Mouse (Mus musculus): ENCODE data around the gene Wfdc18. TPM values are rescaled to one million over a fixed set of nuclear protein-coding genes. Genes with fewer than 3 reads are reported as not detected.
A peak's percentile ranks its signal among the peaks of the same experiment; 100 is the strongest.

The Wfdc18 gene
- polyA plus RNA-seq, 1 experiment from 2014 or later = not detected

DNA sequence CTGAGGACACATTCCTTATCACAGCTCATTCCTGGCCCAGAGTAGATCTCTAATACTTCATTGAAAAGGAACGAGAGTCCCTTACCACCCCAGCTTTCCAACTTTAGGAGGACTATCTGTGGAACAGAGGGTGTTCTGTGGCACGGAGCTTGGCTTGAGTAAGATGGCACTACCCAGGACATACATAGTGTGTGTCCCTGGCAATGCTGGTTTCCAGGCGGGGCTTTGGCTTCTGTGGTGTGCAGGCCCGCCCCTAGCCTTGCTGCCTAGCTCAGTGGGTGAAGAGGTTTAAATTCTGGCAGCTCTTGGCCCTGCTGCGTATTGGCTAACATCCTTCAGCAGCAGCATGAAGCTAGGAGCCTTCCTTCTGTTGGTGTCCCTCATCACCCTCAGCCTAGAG, 37.9 kb downstream of the Wfdc18 start, which contains the start of gene Wfdc21:
TSS of gene Wfdc21 (plus strand) at position 260 of the 400 bp plus-strand sequence.
- WGBS = 82% methylated on average over 5 of the region's 5 CpGs

DNA sequence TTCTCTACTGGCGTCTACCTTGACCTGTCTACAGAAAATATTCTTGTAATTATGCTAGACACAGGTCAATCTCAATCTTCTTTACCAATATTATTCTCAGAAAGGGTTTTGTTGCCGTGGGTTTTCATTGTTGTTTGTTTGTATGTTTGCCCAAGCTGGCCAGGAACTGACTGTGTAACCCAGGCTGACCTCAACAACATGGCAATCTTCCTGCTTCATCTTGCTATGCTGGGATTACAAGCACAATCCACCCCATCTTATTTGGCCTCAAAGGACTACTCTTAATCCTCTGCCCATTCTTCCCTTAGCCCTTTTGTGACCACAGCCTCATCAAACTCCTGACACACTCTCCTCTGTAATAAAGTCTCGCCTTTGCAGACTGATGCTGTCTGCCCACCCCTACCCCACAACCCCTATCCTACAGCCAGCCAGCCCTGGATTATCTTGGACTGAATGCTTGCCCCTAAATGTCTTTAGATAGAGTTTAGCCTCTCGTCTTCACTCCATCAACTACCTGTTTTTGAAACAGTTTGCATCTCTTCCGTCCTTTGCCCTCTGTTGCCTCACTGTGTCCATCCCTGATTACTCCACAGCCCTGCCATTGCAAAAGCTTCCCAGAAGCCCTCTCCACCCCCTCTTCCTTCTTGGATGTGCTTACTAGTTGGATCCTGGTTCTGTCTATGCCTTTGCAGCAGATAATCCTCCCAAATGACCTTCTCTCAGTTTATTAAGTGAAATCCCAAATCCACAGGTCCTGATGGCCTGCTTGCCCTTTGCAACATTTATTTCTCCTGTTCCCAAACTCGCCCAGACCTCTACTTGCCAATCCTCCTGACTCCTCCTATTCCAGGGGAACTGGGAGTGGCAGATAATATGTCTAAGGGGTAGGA, 38.8 kb downstream of the Wfdc18 start:
- Histone ChIP-seq H3K36me3 (no peaks in the 10 kb centered on the region), H3K9ac (no peak overlapping the region), H3K9me3 (no peaks in the 10 kb centered on the region), H3K4me3 (no peak overlapping the region), H3K4me1 (replicated peaks) (no peaks in the 10 kb centered on the region), H3K27ac (replicated peaks) (no peak overlapping the region), H3K27me3 (peaks cover 43% of the 10 kb centered on the region), H3K4me2 (no peak overlapping the region)
- ATAC-seq (ENCODE audit: low read depth) = no peak
- WGBS = 70% methylated on average over 6 of the region's 6 CpGs

More for the DNA sequence above, 37.9 kb downstream of the Wfdc18 start, which contains the start of gene Wfdc21:
- no peak for ATAC-seq (ENCODE audit: low read depth)
- no peak within 1 kb of the TSS for H3K4me2 ChIP-seq
- H3K27ac ChIP-seq (replicated peaks) = no peak within 1 kb of the TSS
- no peaks in the 10 kb centered on the region for H3K9me3 ChIP-seq
- H3K4me3 ChIP-seq = no peak within 1 kb of the TSS
- no peaks in the 10 kb centered on the region for H3K4me1 ChIP-seq (replicated peaks)
- H3K27me3 ChIP-seq = peaks cover 34% of the 10 kb centered on the region
- no peaks in the 10 kb centered on the region for H3K36me3 ChIP-seq
- no peak within 1 kb of the TSS for H3K9ac ChIP-seq

- WGBS = under 1% methylated on average over 47 of the region's 47 CpGs
- H3K27ac ChIP-seq (replicated peaks) = peak within 1 kb of the TSS; percentile 92
- ATAC-seq (ENCODE audit: low read depth) = peak; percentile 96
- peaks cover 22% of the 10 kb centered on the region for H3K27me3 ChIP-seq
- peak within 1 kb of the TSS; percentile 74 for H3K4me3 ChIP-seq
- H3K4me2 ChIP-seq = peak within 1 kb of the TSS; percentile 79
- peak within 1 kb of the TSS; percentile 93 for H3K9ac ChIP-seq
- H3K36me3 ChIP-seq = peaks cover 30% of the 10 kb centered on the region
- H3K9me3 ChIP-seq = no peaks in the 10 kb centered on the region
- peaks cover 24% of the 10 kb centered on the region for H3K4me1 ChIP-seq (replicated peaks)
These were observed 44.9 kb downstream of the Wfdc18 start, which contains the start of gene Heatr6 for GRCm38 (mm10) chr11:83753581-83754181. Heatr6 (plus strand) TSS chr11:83753696.

GRCm38 (mm10) chr11:83754227-83754626, 45.4 kb downstream of the Wfdc18 start:
- H3K4me3 ChIP-seq = peak overlapping the region; percentile 74
- peaks cover 24% of the 10 kb centered on the region for H3K4me1 ChIP-seq (replicated peaks)
- H3K36me3 ChIP-seq = peaks cover 36% of the 10 kb centered on the region
- peak overlapping the region; percentile 79 for H3K4me2 ChIP-seq
- H3K27ac ChIP-seq (replicated peaks) = peak overlapping the region; percentile 92
- peak overlapping the region; percentile 93 for H3K9ac ChIP-seq
- no peaks in the 10 kb centered on the region for H3K9me3 ChIP-seq
- WGBS = 11% methylated on average over 8 of the region's 8 CpGs
- peak; percentile 60 for ATAC-seq (ENCODE audit: low read depth)
- H3K27me3 ChIP-seq = peaks cover 17% of the 10 kb centered on the region

Other genes starting within 250 kb of the Wfdc18 start
- gene Mmp28, start 245.9 kb upstream of the Wfdc18 start, polyA plus RNA-seq (2015; fragmentation: Nextera tagmentation; extraction: Ambion mirVana) = 3.5 and 4.6 TPM in 2 replicates
- 10.8 and 11.8 TPM in 2 replicates for gene Taf15, start 235.9 kb upstream of the Wfdc18 start, polyA plus RNA-seq (2015; fragmentation: Nextera tagmentation; extraction: Ambion mirVana)
- gene Heatr9, start 186.8 kb upstream of the Wfdc18 start, polyA plus RNA-seq (2015; fragmentation: Nextera tagmentation; extraction: Ambion mirVana) = not detected in 2 replicates
- not detected in 2 replicates for gene Ccl5, start 178.5 kb upstream of the Wfdc18 start, polyA plus RNA-seq (2015; fragmentation: Nextera tagmentation; extraction: Ambion mirVana)
- 2.4 and 3.1 TPM in 2 replicates for gene Ccl9, start 130.4 kb upstream of the Wfdc18 start, polyA plus RNA-seq (2015; fragmentation: Nextera tagmentation; extraction: Ambion mirVana)
- gene Ccl6, start 115.9 kb upstream of the Wfdc18 start, polyA plus RNA-seq (2015; fragmentation: Nextera tagmentation; extraction: Ambion mirVana) = 2.7 and 3.5 TPM in 2 replicates
- not detected in 2 replicates for gene Rpl9-ps1, start 63.4 kb upstream of the Wfdc18 start, polyA plus RNA-seq (2015; fragmentation: Nextera tagmentation; extraction: Ambion mirVana)
- 2.0 and 3.0 TPM in 2 replicates for gene Ccl3, start 59.7 kb upstream of the Wfdc18 start, polyA plus RNA-seq (2015; fragmentation: Nextera tagmentation; extraction: Ambion mirVana)
- gene Ccl4, start 46.4 kb upstream of the Wfdc18 start, polyA plus RNA-seq (2015; fragmentation: Nextera tagmentation; extraction: Ambion mirVana) = 0.65 and 1.9 TPM in 2 replicates
- gene Wfdc17, start 5.0 kb upstream of the Wfdc18 start, polyA plus RNA-seq (2015; fragmentation: Nextera tagmentation; extraction: Ambion mirVana) = not detected in 2 replicates
- not detected in 2 replicates for gene Wfdc21, start 37.9 kb downstream of the Wfdc18 start, polyA plus RNA-seq (2015; fragmentation: Nextera tagmentation; extraction: Ambion mirVana)
- gene Heatr6, start 44.7 kb downstream of the Wfdc18 start, polyA plus RNA-seq (2015; fragmentation: Nextera tagmentation; extraction: Ambion mirVana) = 32.7 and 35.5 TPM in 2 replicates
- gene Hnf1b, start 141.0 kb downstream of the Wfdc18 start, polyA plus RNA-seq (2015; fragmentation: Nextera tagmentation; extraction: Ambion mirVana) = 0.32 and 0.33 TPM in 2 replicates
- gene Ddx52, start 233.0 kb downstream of the Wfdc18 start, polyA plus RNA-seq (2015; fragmentation: Nextera tagmentation; extraction: Ambion mirVana) = 27.7 and 28.4 TPM in 2 replicates